Mouse (Mus musculus): ENCODE measurements around the gene Traf4.

Gene Traf4

GRCm38 (mm10) chr11:78119898-78120297 is 45.5 kb downstream of the Traf4 start:
- POLR2A ChIA-PET, result interaction anchor here in 3 of 4 experiments (0.5 to 3.0 kb wide), 14 partner anchors 8 to 196 kb away, joined by 3 to 10 read pairs (median 4); partner anchors contain the start of genes Eral1 (in 1 of the 3) and Rpl23a (in 1 of the 3)
- CTCF ChIA-PET, result interaction anchor here in 1 of 4 experiments (0.9 kb wide), 1 partner anchor 15 kb away, joined by 3 read pairs; no protein-coding TSS in a partner anchor

- ChIA-PET CTCF (interaction anchor here in 1 of 4 experiments (0.6 kb wide), 2 partner anchors 16 to 1439 kb away, joined by 3 read pairs; partner anchors contain the start of gene Trarg1), POLR2A (interaction anchor here in 2 of 4 experiments (1.0 to 3.0 kb wide), 2 partner anchors 29 to 65 kb away, joined by 3 to 9 read pairs; partner anchors contain the start of gene Rpl23a (in 1 of the 2))
Observed at GRCm38 (mm10) chr11:78118467-78118866, 46.9 kb downstream of the Traf4 start.

- CTCF ChIA-PET, result interaction anchor here in 2 of 4 experiments (0.5 to 2.0 kb wide), 4 partner anchors 13 to 1477 kb away, joined by 3 to 13 read pairs (median 3); no protein-coding TSS in a partner anchor
- POLR2A ChIA-PET, result interaction anchor here in 3 of 4 experiments (0.9 to 3.1 kb wide), 29 partner anchors 11 to 212 kb away, joined by 3 to 20 read pairs (median 6); partner anchors contain the start of genes Eral1 (in 2 of the 3), Nek8 (in 2 of the 3), Tlcd1 (in 2 of the 3) and Fam222b (in 1 of the 3)
Observed at GRCm38 (mm10) chr11:78116146-78116410, 49.3 kb downstream of the Traf4 start.

- ChIA-PET POLR2A (interaction anchor here (0.5 to 4.0 kb wide), 53 partner anchors 8 to 222 kb away, joined by 3 to 24 read pairs (median 4); partner anchors contain the start of genes Eral1 (in 3 of the 4), Fam222b (in 3 of the 4), Nek8 (in 2 of the 4) and Rpl23a (in 2 of the 4)), CTCF (interaction anchor here in 3 of 4 experiments (0.5 to 2.0 kb wide), 16 partner anchors 8 to 1477 kb away, joined by 3 to 16 read pairs (median 4); partner anchors contain the start of genes Eral1 (in 2 of the 3) and Flot2 (in 1 of the 3))
Observed at GRCm38 (mm10) chr11:78115367-78116145, 49.8 kb downstream of the Traf4 start.

GRCm38 (mm10) chr11:78114676-78115366 is 50.6 kb downstream of the Traf4 start:
- ChIA-PET CTCF (interaction anchor here in 3 of 4 experiments (0.5 to 2.0 kb wide), 15 partner anchors 9 to 201 kb away, joined by 3 to 16 read pairs (median 4); partner anchors contain the start of genes Eral1 (in 2 of the 3) and Flot2 (in 1 of the 3)), POLR2A (interaction anchor here (0.5 to 4.0 kb wide), 57 partner anchors 9 to 221 kb away, joined by 3 to 24 read pairs (median 5); partner anchors contain the start of genes Eral1 (in 3 of the 4), Fam222b (in 3 of the 4), Nek8 (in 2 of the 4) and Rpl23a (in 2 of the 4))

GRCm38 (mm10) chr11:78113616-78114015 is 51.8 kb downstream of the Traf4 start:
- ChIA-PET CTCF (no interaction called here), POLR2A (interaction anchor here in 3 of 4 experiments (0.8 to 4.0 kb wide), 11 partner anchors 10 to 81 kb away, joined by 3 to 24 read pairs (median 5); partner anchors contain the start of genes Fam222b (in 2 of the 3), Dhrs13 (in 1 of the 3) and Rpl23a (in 1 of the 3))
